Comparison of ENCODE assay signal across 24 mouse cellular contexts in genomic region chr1:21455971-21456370, GRCm38 (mm10).
"Had no signal": no experiment of that assay in that cellular context is flagged by ENCODE, and none has a peak within 500 bp of the region (broad histone marks: within the 10 kb centered on the region; RNA-seq: fewer than 3 reads in every experiment).

No protein-coding gene starts in this region.

- H3K4me1 ChIP-seq: hindbrain, embryonic 10.5 days; hindbrain, embryonic 12.5 days; intestine, embryonic 15.5 days; limb, embryonic 12.5 days had no signal

- H3K4me2 ChIP-seq: heart, embryonic 12.5 days; hindbrain, embryonic 12.5 days; hindbrain, embryonic 14.5 days; intestine, embryonic 15.5 days; limb, embryonic 12.5 days; liver, embryonic 11.5 days had no signal

- H3K36me3 ChIP-seq: heart, embryonic 10.5 days; heart, embryonic 12.5 days; hindbrain, embryonic 10.5 days; hindbrain, embryonic 12.5 days; intestine, embryonic 15.5 days; limb, embryonic 10.5 days; limb, embryonic 12.5 days had no signal

- H3K27me3 ChIP-seq: heart, embryonic 12.5 days; hindbrain, embryonic 12.5 days; intestine, embryonic 15.5 days; limb, embryonic 12.5 days had no signal

- DNase-seq: forebrain, postnatal 0 days; heart, adult 18-20 months; heart, postnatal 10 days; heart, postnatal 4 days; kidney, adult 18-20 months; kidney, adult 8-10 months; kidney, postnatal 10 days; kidney, postnatal 25 days; kidney, postnatal 4 days; liver had no signal

- ATAC-seq: forebrain, postnatal 0 days; hindbrain, embryonic 16.5 days; inflammation-experienced regulatory T-cells, adult 6 months; intestine, embryonic 15.5 days; intestine, postnatal 0 days had no signal

- H3K4me3 ChIP-seq: heart, embryonic 10.5 days; heart, embryonic 12.5 days; hindbrain, embryonic 10.5 days; hindbrain, embryonic 12.5 days; intestine, embryonic 15.5 days; layer of hippocampus, adult 2 months; left cerebral cortex, adult 2 months; limb, embryonic 10.5 days; limb, embryonic 12.5 days had no signal

- H3K27ac ChIP-seq: heart, embryonic 10.5 days; hindbrain, embryonic 10.5 days; hindbrain, embryonic 12.5 days; hindbrain, embryonic 14.5 days; intestine, embryonic 15.5 days; layer of hippocampus, adult 2 months; left cerebral cortex, adult 2 months; limb, embryonic 10.5 days; limb, embryonic 12.5 days had no signal

- H3K9me3 ChIP-seq: heart, embryonic 10.5 days; heart, embryonic 12.5 days; hindbrain, embryonic 10.5 days; hindbrain, embryonic 12.5 days; intestine, embryonic 15.5 days; limb, embryonic 10.5 days; limb, embryonic 12.5 days had no signal

- H3K9ac ChIP-seq: forebrain, postnatal 0 days; heart, embryonic 12.5 days; hindbrain, embryonic 12.5 days; hindbrain, embryonic 14.5 days; intestine, embryonic 15.5 days; limb, embryonic 12.5 days had no signal
